Mouse (Mus musculus): ENCODE measurements around the gene Slc30a10. TPM values are rescaled to one million over a fixed set of nuclear protein-coding genes. Genes with fewer than 3 reads are reported as not detected.

Gene Slc30a10
- polyA plus RNA-seq, 1 experiment = not detected

DNA sequence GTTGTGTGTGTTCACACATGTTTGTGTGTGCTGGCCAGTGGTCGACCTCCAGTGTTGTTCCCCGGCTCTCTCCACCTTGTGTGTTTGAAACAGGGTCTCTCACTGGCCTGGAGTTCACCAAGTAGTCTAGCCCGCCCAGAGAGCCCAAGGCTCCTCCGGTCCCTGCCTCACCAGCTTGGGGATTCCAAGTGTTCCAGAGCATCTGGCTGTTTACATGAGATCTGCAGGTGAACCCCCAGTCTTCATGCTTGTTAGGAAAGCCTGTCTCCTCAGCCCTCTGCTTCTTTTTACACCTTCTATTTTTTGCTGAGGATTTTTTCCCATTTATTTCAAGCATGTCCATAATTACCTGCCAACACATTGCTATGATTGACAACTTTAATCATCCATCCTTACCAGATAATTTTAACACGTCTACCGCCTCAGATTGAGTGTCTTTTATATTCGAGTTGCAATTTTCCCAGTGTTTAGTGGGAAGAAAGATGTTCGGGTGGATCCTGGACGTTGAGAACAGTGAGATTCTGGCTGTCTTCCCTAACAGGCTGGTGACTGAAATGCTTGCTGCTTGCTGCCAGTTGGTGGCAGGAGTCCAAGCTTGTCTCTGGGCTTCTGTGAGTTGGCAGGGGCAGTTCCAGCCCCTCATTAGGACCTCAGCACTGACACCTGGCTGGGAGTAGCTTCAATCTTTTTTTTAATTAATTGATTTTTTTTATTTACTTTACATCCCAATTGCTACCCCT lies 15.6 kb upstream of the Slc30a10 start:
- TF ChIP-seq CTCF (IDR thresholded peaks at IDR 0.05; ENCODE audit: control insufficient read depth, insufficient read depth, insufficient read length) = no peak
- no peak for TF ChIP-seq MAX (IDR thresholded peaks at IDR 0.05)
- no peak for TF ChIP-seq MYOD1 (IDR thresholded peaks at IDR 0.05; ENCODE audit: control insufficient read depth, insufficient read length, low read depth)
- TF ChIP-seq USF1 (IDR thresholded peaks at IDR 0.05; ENCODE audit: low read depth) = no peak
- no peak for TF ChIP-seq FOSL1 (IDR thresholded peaks at IDR 0.05; ENCODE audit: insufficient read depth, low read length, poor library complexity, severe bottlenecking)
- TF ChIP-seq CEBPB (IDR thresholded peaks at IDR 0.05; ENCODE audit: low read depth) = no peak
- no peak for TF ChIP-seq MYOG (IDR thresholded peaks at IDR 0.05; ENCODE audit: control insufficient read depth, extremely low read depth, insufficient read length)
- no peaks in the 10 kb centered on the region for H3K36me3 ChIP-seq (ENCODE audit: control insufficient read depth, insufficient read depth)
- no peak overlapping the region for H3K4me3 ChIP-seq (ENCODE audit: insufficient read depth, poor library complexity, severe bottlenecking)
- H3ac ChIP-seq (ENCODE audit: control insufficient read depth, insufficient read length, low read depth) = no peak overlapping the region
- no peaks in the 10 kb centered on the region for H3K79me2 ChIP-seq (ENCODE audit: control insufficient read depth, insufficient read depth)
- H3K27me3 ChIP-seq (ENCODE audit: control insufficient read depth, insufficient read depth, insufficient read length) = peaks cover 20% of the 10 kb centered on the region
- no peaks in the 10 kb centered on the region for H3K79me3 ChIP-seq (ENCODE audit: low read depth)

GRCm38 (mm10) chr1:185441703-185442472 lies 12.8 kb upstream of the Slc30a10 start:
- Histone ChIP-seq H3ac (ENCODE audit: control insufficient read depth, insufficient read length, low read depth) (no peak overlapping the region), H3K27me3 (ENCODE audit: control insufficient read depth, insufficient read depth, insufficient read length) (peaks cover 20% of the 10 kb centered on the region), H3K4me3 (ENCODE audit: insufficient read depth, poor library complexity, severe bottlenecking) (no peak overlapping the region), H3K79me3 (ENCODE audit: low read depth) (no peaks in the 10 kb centered on the region), H3K36me3 (ENCODE audit: control insufficient read depth, insufficient read depth) (no peaks in the 10 kb centered on the region), H3K79me2 (ENCODE audit: control insufficient read depth, insufficient read depth) (no peaks in the 10 kb centered on the region)
- TF ChIP-seq CEBPB (IDR thresholded peaks at IDR 0.05; ENCODE audit: low read depth) = no peak
- no peak for TF ChIP-seq MYOD1 (IDR thresholded peaks at IDR 0.05; ENCODE audit: control insufficient read depth, insufficient read length, low read depth)
- no peak for TF ChIP-seq USF1 (IDR thresholded peaks at IDR 0.05; ENCODE audit: low read depth)
- TF ChIP-seq MYOG (IDR thresholded peaks at IDR 0.05; ENCODE audit: control insufficient read depth, extremely low read depth, insufficient read length) = no peak
- no peak for TF ChIP-seq CTCF (IDR thresholded peaks at IDR 0.05; ENCODE audit: control insufficient read depth, insufficient read depth, insufficient read length)
- no peak for TF ChIP-seq MAX (IDR thresholded peaks at IDR 0.05)
- TF ChIP-seq FOSL1 (IDR thresholded peaks at IDR 0.05; ENCODE audit: insufficient read depth, low read length, poor library complexity, severe bottlenecking) = no peak

GRCm38 (mm10) chr1:185448936-185449335 lies 5.7 kb upstream of the Slc30a10 start:
- Histone ChIP-seq H3K27me3 (ENCODE audit: control insufficient read depth, insufficient read depth, insufficient read length) (peaks cover 10% of the 10 kb centered on the region), H3K79me2 (ENCODE audit: control insufficient read depth, insufficient read depth) (no peaks in the 10 kb centered on the region), H3K36me3 (ENCODE audit: control insufficient read depth, insufficient read depth) (no peaks in the 10 kb centered on the region), H3K79me3 (ENCODE audit: low read depth) (no peaks in the 10 kb centered on the region), H3K4me3 (ENCODE audit: insufficient read depth, poor library complexity, severe bottlenecking) (no peak overlapping the region), H3ac (ENCODE audit: control insufficient read depth, insufficient read length, low read depth) (no peak overlapping the region)
- TF ChIP-seq MYOD1 (IDR thresholded peaks at IDR 0.05; ENCODE audit: control insufficient read depth, insufficient read length, low read depth) = no peak
- no peak for TF ChIP-seq FOSL1 (IDR thresholded peaks at IDR 0.05; ENCODE audit: insufficient read depth, low read length, poor library complexity, severe bottlenecking)
- TF ChIP-seq CTCF (IDR thresholded peaks at IDR 0.05; ENCODE audit: control insufficient read depth, insufficient read depth, insufficient read length) = no peak

DNA sequence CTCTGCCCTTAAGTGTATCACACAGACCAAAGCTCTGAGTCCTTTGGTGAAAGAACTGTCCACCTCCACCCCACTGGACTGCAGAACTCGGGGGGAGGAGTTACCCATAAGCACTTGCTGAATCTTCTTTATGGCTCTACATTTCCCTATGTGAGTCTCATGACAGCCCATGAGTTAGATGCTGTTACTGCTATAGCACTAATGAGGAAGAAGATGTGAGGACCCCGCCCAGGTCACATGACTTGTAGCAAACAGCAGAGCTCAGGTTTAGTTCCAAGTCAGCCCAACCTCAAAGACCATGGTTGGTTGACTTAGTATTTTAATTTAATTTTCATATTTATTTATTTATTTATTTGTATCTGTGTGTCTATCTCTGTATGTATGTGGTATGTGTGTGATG lies 4.9 kb upstream of the Slc30a10 start:
- no peaks in the 10 kb centered on the region for H3K36me3 ChIP-seq (ENCODE audit: control insufficient read depth, insufficient read depth)
- TF ChIP-seq MYOD1 (IDR thresholded peaks at IDR 0.05; ENCODE audit: control insufficient read depth, insufficient read length, low read depth) (no peak), MYOG (IDR thresholded peaks at IDR 0.05; ENCODE audit: control insufficient read depth, extremely low read depth, insufficient read length) (no peak), USF1 (IDR thresholded peaks at IDR 0.05; ENCODE audit: low read depth) (no peak), CTCF (IDR thresholded peaks at IDR 0.05; ENCODE audit: control insufficient read depth, insufficient read depth, insufficient read length) (no peak), FOSL1 (IDR thresholded peaks at IDR 0.05; ENCODE audit: insufficient read depth, low read length, poor library complexity, severe bottlenecking) (no peak), CEBPB (IDR thresholded peaks at IDR 0.05; ENCODE audit: low read depth) (no peak), MAX (IDR thresholded peaks at IDR 0.05) (no peak)
- peaks cover 16% of the 10 kb centered on the region for H3K27me3 ChIP-seq (ENCODE audit: control insufficient read depth, insufficient read depth, insufficient read length)
- H3K79me3 ChIP-seq (ENCODE audit: low read depth) = no peaks in the 10 kb centered on the region
- H3ac ChIP-seq (ENCODE audit: control insufficient read depth, insufficient read length, low read depth) = no peak overlapping the region
- no peaks in the 10 kb centered on the region for H3K79me2 ChIP-seq (ENCODE audit: control insufficient read depth, insufficient read depth)
- H3K4me3 ChIP-seq (ENCODE audit: insufficient read depth, poor library complexity, severe bottlenecking) = no peak overlapping the region

- TF ChIP-seq CTCF (IDR thresholded peaks at IDR 0.05; ENCODE audit: control insufficient read depth, insufficient read depth, insufficient read length) (no peak), USF1 (IDR thresholded peaks at IDR 0.05; ENCODE audit: low read depth) (no peak), MYOG (IDR thresholded peaks at IDR 0.05; ENCODE audit: control insufficient read depth, extremely low read depth, insufficient read length) (no peak), FOSL1 (IDR thresholded peaks at IDR 0.05; ENCODE audit: insufficient read depth, low read length, poor library complexity, severe bottlenecking) (no peak), MAX (IDR thresholded peaks at IDR 0.05) (no peak), MYOD1 (IDR thresholded peaks at IDR 0.05; ENCODE audit: control insufficient read depth, insufficient read length, low read depth) (no peak), CEBPB (IDR thresholded peaks at IDR 0.05; ENCODE audit: low read depth) (no peak)
Observed at GRCm38 (mm10) chr1:185451077-185451476, 3.6 kb upstream of the Slc30a10 start.

More at GRCm38 (mm10) chr1:185451077-185451476, 3.6 kb upstream of the Slc30a10 start:
- H3K36me3 ChIP-seq (ENCODE audit: control insufficient read depth, insufficient read depth) = no peaks in the 10 kb centered on the region
- no peaks in the 10 kb centered on the region for H3K79me3 ChIP-seq (ENCODE audit: low read depth)
- H3ac ChIP-seq (ENCODE audit: control insufficient read depth, insufficient read length, low read depth) = no peak overlapping the region
- H3K79me2 ChIP-seq (ENCODE audit: control insufficient read depth, insufficient read depth) = no peaks in the 10 kb centered on the region
- peaks cover 25% of the 10 kb centered on the region for H3K27me3 ChIP-seq (ENCODE audit: control insufficient read depth, insufficient read depth, insufficient read length)
- H3K4me3 ChIP-seq (ENCODE audit: insufficient read depth, poor library complexity, severe bottlenecking) = no peak overlapping the region

Data from C2C12 (cell line).